Mouse (Mus musculus): ENCODE data around the gene Pde4b. TPM values are rescaled to one million over a fixed set of nuclear protein-coding genes. Genes with fewer than 3 reads are reported as not detected.

The Pde4b gene
- polyA plus RNA-seq, 1 experiment from 2014 or later, result 44.5 TPM

DNA sequence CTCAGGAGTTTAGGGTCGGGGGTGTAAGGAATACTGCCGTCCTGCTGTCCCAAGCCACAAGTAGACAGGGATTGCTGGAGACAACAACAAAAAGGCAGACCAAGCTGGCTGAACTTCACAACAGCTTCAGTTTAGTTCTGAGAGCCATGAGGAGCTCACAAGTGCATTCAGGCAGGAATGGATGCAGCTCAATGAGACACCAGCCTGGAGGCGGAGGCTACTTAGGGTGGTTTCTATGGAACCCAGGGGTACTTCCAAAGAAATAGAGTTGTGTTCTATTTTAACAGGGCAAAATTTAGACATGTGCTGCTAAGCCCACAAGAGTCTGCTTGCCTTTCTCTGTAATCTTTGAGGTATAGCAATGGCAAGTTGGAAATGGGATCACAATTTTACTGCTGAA, 336.8 kb downstream of the Pde4b start:
- TF ChIP-seq EP300 (IDR thresholded peaks at IDR 0.05) (no peak), CTCF (IDR thresholded peaks at IDR 0.05) (no peak)
- WGBS, result 89% methylated on average over 3 of the region's 3 CpGs
- Histone ChIP-seq H3K36me3 (ENCODE audit: insufficient read depth, low read length) (no peaks in the 10 kb centered on the region), H3K9me3 (ENCODE audit: low read length) (no peaks in the 10 kb centered on the region), H3K27ac (ENCODE audit: low read length) (no peak overlapping the region), H3K4me1 (ENCODE audit: insufficient read depth, low read depth, low read length) (no peaks in the 10 kb centered on the region), H3K4me2 (replicated peaks; ENCODE audit: low read depth, low read length) (no peak overlapping the region), H3K4me3 (ENCODE audit: low read depth, low read length) (no peak overlapping the region), H3K27me3 (replicated peaks; ENCODE audit: insufficient read depth, low read length) (no peaks in the 10 kb centered on the region), H3K9ac (replicated peaks; ENCODE audit: low read depth) (no peak overlapping the region)
- ATAC-seq (no peak), DNase-seq (ENCODE audit: low spot score) (no peak)

DNA sequence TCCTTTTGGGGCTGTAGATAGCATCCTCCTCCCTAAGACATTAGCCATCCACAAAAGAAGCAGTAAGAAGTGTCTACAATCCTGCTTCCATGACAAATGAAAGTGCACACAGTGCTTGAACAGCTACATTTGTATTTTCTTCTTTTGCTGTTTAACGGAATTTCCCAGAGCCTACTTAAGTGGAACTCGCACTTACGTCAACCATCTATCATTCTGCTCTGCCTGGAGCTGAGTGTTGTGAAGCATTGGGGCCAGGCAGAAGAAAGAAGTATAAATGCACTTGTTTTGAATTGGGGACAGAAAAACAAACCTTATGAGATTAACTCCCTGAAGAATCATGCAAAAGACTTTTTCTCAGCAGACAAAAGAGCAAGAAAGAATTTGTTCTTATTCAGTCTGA, 338.1 kb downstream of the Pde4b start:
- ATAC-seq (no peak), DNase-seq (ENCODE audit: low spot score) (no peak)
- TF ChIP-seq CTCF (IDR thresholded peaks at IDR 0.05), result no peak
- no peak for TF ChIP-seq EP300 (IDR thresholded peaks at IDR 0.05)
- Histone ChIP-seq H3K4me3 (ENCODE audit: low read depth, low read length) (no peak overlapping the region), H3K4me2 (replicated peaks; ENCODE audit: low read depth, low read length) (no peak overlapping the region), H3K27ac (ENCODE audit: low read length) (no peak overlapping the region), H3K27me3 (replicated peaks; ENCODE audit: insufficient read depth, low read length) (no peaks in the 10 kb centered on the region), H3K36me3 (ENCODE audit: insufficient read depth, low read length) (no peaks in the 10 kb centered on the region), H3K9me3 (ENCODE audit: low read length) (no peaks in the 10 kb centered on the region), H3K9ac (replicated peaks; ENCODE audit: low read depth) (no peak overlapping the region), H3K4me1 (ENCODE audit: insufficient read depth, low read depth, low read length) (no peaks in the 10 kb centered on the region)
- WGBS, result 31% methylated on average over 3 of the region's 3 CpGs

DNA sequence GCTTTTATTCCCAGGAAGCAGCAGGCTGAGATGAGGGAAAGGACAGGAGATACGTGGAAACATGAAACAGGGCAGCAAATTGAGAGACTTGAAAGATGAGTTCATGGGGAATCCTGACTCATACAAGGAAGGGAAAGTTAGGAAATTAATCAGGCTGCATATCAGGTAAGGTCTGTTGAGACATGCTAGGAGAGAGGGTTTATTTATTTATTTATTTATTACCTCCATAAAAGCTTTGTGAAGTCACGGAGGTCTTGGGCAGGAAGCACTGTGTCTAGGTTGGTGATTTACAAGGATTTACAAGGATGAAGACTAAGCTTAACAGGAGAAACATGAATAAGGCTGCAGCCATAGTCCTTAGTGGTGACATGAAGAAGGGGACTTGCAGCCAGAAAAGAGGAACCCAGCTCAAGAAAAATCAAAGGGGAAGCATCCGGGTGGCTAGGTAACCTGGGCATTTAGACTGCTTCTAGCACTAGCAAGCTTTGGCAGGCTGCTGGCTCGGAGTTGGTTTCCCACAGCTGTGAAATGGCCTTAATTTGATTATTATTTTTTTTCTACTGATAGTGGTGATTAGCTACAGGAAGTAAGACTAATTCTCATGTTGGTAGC, 342.5 kb downstream of the Pde4b start:
- H3K36me3 ChIP-seq (ENCODE audit: insufficient read depth, low read length), result no peaks in the 10 kb centered on the region
- no peak for DNase-seq (ENCODE audit: low spot score)
- no peak for ATAC-seq
- no peak overlapping the region for H3K4me2 ChIP-seq (replicated peaks; ENCODE audit: low read depth, low read length)
- TF ChIP-seq EP300 (IDR thresholded peaks at IDR 0.05) (no peak), CTCF (IDR thresholded peaks at IDR 0.05) (no peak)
- H3K27ac ChIP-seq (ENCODE audit: low read length), result no peak overlapping the region
- no peak overlapping the region for H3K9ac ChIP-seq (replicated peaks; ENCODE audit: low read depth)
- H3K4me1 ChIP-seq (ENCODE audit: insufficient read depth, low read depth, low read length), result no peaks in the 10 kb centered on the region
- no peak overlapping the region for H3K4me3 ChIP-seq (ENCODE audit: low read depth, low read length)
- H3K27me3 ChIP-seq (replicated peaks; ENCODE audit: insufficient read depth, low read length), result no peaks in the 10 kb centered on the region
- 49% methylated on average over 4 of the region's 4 CpGs for WGBS
- H3K9me3 ChIP-seq (ENCODE audit: low read length), result no peaks in the 10 kb centered on the region

DNA sequence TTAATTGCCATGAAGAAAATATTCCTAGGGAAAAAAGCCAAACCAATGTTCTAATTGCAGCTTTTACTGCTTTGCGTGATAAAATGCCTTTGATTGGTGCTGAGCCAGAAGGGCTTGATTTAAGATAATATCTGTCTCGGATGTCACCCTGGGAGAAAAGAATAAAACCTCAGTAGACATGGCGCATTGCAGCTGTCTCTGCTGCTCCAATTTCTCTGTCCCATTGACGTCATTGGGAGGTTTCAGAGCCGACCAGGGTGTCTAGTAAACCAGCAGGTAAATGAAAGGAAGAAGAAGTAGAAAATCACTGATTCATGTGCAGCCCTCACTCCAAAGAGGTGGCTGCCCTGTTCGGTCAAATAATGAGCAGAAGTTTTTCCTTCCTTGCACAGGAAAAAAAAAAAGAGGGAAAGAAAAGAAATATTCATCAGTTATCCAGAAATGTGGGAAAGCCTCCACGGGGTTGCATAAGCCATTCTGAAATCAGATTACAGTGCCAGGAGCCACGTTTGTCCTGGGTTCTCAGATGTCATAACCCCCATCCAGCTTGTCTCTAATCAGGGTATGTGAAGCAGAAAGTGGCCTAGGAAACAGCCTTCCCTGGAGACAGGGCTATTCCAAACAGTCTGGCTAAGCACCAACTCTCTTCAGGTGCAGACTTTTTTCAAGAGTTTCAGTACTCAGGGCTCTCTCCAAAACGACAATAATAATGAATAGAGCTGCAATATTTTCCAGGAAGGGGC, 344.9 kb downstream of the Pde4b start:
- Histone ChIP-seq H3K4me2 (replicated peaks; ENCODE audit: low read depth, low read length) (no peak overlapping the region), H3K27me3 (replicated peaks; ENCODE audit: insufficient read depth, low read length) (no peaks in the 10 kb centered on the region), H3K4me1 (ENCODE audit: insufficient read depth, low read depth, low read length) (no peaks in the 10 kb centered on the region), H3K36me3 (ENCODE audit: insufficient read depth, low read length) (no peaks in the 10 kb centered on the region), H3K27ac (ENCODE audit: low read length) (no peak overlapping the region), H3K9me3 (ENCODE audit: low read length) (no peaks in the 10 kb centered on the region), H3K4me3 (ENCODE audit: low read depth, low read length) (no peak overlapping the region), H3K9ac (replicated peaks; ENCODE audit: low read depth) (no peak overlapping the region)
- WGBS, result 37% methylated on average over 9 of the region's 9 CpGs
- ATAC-seq (no peak), DNase-seq (ENCODE audit: low spot score) (no peak)
- TF ChIP-seq CTCF (IDR thresholded peaks at IDR 0.05) (no peak), EP300 (IDR thresholded peaks at IDR 0.05) (no peak)

DNA sequence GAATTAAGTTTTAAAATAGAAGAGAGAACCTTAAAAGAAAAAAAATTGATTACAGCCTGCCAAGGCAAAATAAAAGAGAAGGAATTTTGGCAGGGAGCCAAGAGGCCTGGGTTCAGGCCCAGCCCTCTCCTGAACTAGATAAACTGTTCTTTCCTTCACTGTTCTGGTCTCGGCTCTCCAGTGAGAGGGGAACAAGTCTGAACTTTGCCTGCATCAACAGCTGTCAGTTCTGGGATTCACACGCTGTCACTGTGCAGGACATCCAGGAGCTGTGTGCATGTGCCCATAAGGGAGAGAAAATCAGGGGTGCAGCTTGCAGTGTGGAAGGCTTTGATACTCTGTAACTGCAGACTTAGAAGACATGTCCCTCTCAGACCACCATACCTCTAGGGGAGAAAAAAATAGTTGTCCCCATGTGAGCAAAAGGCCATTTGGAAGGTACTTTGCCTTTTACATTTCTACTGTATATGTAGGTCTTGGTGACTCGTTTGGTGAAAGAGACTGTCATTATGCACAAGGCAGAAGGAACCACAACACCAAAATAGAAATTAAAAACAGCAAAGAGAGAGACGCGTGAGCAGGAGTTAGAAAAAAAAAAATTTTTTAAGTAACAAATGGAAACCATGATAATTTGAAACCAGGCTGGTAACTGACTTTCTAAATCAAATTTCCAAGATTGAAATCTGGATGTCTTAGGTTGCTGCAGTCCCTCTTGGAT, 352.2 kb downstream of the Pde4b start:
- H3K9me3 ChIP-seq (ENCODE audit: low read length), result no peaks in the 10 kb centered on the region
- no peak for ATAC-seq
- no peaks in the 10 kb centered on the region for H3K27me3 ChIP-seq (replicated peaks; ENCODE audit: insufficient read depth, low read length)
- no peak overlapping the region for H3K9ac ChIP-seq (replicated peaks; ENCODE audit: low read depth)
- TF ChIP-seq CTCF (IDR thresholded peaks at IDR 0.05) (no peak), EP300 (IDR thresholded peaks at IDR 0.05) (no peak)
- H3K4me1 ChIP-seq (ENCODE audit: insufficient read depth, low read depth, low read length), result no peaks in the 10 kb centered on the region
- no peak overlapping the region for H3K4me3 ChIP-seq (ENCODE audit: low read depth, low read length)
- no peak overlapping the region for H3K4me2 ChIP-seq (replicated peaks; ENCODE audit: low read depth, low read length)
- no peak for DNase-seq (ENCODE audit: low spot score)
- no peaks in the 10 kb centered on the region for H3K36me3 ChIP-seq (ENCODE audit: insufficient read depth, low read length)
- no peak overlapping the region for H3K27ac ChIP-seq (ENCODE audit: low read length)
- WGBS, result 48% methylated on average over 5 of the region's 5 CpGs

DNA sequence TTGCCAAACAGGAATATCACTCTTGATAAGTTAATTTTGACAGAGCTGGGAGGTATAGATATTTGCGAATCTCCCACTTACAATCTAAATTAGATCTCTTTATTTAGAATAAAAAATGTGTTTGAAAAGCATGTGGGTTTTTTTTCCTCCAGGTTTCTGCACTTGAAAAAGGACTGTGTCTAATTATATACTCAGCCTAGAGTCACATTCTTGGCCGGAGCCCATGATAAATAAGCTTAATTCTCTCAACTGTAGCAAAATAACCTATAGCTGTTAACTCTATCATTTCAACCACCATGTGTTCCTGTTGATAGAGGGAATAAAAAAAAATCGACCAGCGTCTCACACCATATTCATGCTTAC, 352.8 kb downstream of the Pde4b start:
- DNase-seq (ENCODE audit: low spot score) (no peak), ATAC-seq (no peak)
- Histone ChIP-seq H3K36me3 (ENCODE audit: insufficient read depth, low read length) (no peaks in the 10 kb centered on the region), H3K4me2 (replicated peaks; ENCODE audit: low read depth, low read length) (no peak overlapping the region), H3K4me3 (ENCODE audit: low read depth, low read length) (no peak overlapping the region), H3K4me1 (ENCODE audit: insufficient read depth, low read depth, low read length) (no peaks in the 10 kb centered on the region), H3K9ac (replicated peaks; ENCODE audit: low read depth) (no peak overlapping the region), H3K9me3 (ENCODE audit: low read length) (no peaks in the 10 kb centered on the region), H3K27me3 (replicated peaks; ENCODE audit: insufficient read depth, low read length) (no peaks in the 10 kb centered on the region), H3K27ac (ENCODE audit: low read length) (no peak overlapping the region)
- TF ChIP-seq CTCF (IDR thresholded peaks at IDR 0.05) (no peak), EP300 (IDR thresholded peaks at IDR 0.05) (no peak)
- 48% methylated on average over 4 of the region's 4 CpGs for WGBS

All from lung, postnatal 0 days (tissue).